Mouse (Mus musculus): ENCODE measurements around the gene Gm3952. TPM values are rescaled to one million over a fixed set of nuclear protein-coding genes. Genes with fewer than 3 reads are reported as not detected.
A peak's percentile ranks its signal among the peaks of the same experiment; 100 is the strongest.

The Gm3952 gene
- not detected for total RNA-seq (2021)

DNA sequence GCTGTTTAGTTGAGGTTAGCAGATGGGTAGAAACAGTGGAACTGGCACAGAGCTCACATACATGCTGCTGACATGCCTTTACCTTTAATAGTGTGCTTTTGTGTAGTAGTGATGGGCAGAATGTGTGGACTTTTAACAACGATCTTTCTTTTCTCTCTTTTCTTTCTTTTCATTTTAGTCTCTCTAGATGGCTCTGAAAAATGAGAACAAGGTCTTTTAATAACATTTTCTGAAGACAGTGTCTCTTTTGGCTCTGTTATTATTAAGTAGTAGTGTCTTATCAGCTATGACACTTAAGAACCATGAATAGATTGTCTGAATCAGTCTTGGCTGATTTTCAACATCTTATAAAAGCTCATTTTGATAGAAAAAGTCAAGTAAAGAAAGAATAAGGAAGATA lies at the start of gene Gm3952:
Gm3952 (minus strand) TSS at position 101 of the 400 bp plus-strand sequence.
- intact Hi-C loops (cut with DNase I) = no loop called here

GRCm38 (mm10) chr8:128843749-128844148 lies 45.3 kb upstream of the Gm3952 start:
- intact Hi-C loops (cut with DNase I) = no loop called here

More for the DNA sequence above, at the start of gene Gm3952:
- DNase-seq = no peak

DNA sequence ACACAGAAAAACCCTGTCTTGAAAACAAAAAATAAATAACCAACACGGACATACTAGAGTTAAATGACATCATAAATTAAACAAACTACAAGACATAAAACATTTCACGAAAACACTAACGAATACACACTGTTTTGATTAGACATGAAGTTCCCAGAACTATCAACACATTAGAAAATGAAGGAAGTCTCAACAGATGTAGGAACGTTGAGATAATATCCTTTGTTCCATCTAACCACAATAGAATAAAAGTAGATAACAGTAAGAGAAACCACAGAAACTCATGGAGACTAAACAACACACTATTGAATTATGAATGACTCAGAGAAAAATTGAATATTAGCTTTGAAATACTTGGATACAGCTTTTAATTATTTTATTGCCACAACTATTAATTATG lies 14.0 kb upstream of the Gm3952 start:
- intact Hi-C loops (cut with DNase I) = no loop called here
- no peak for DNase-seq

More at GRCm38 (mm10) chr8:128843749-128844148, 45.3 kb upstream of the Gm3952 start:
- DNase-seq = no peak

DNA sequence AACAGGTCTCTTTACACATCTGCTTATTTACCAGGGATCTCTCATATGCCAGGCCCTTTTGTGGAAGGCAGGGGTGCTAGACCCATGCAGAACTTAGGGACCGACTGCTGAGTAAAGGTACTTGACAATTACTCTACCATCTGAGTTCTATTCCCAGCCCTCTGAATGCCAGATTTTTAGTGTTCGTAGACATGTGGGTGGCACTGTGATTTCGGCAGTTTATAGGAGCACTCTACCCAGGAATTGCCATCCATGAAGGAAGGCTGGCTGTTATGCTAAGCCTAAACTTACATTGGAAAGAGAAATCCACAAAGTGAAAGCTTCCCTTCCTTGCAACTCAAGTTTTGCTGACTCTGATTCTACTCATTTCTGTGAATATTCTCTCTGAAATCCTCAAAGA lies 62.8 kb downstream of the Gm3952 start:
- intact Hi-C loops (cut with DNase I) = no loop called here
- no peak for DNase-seq

DNA sequence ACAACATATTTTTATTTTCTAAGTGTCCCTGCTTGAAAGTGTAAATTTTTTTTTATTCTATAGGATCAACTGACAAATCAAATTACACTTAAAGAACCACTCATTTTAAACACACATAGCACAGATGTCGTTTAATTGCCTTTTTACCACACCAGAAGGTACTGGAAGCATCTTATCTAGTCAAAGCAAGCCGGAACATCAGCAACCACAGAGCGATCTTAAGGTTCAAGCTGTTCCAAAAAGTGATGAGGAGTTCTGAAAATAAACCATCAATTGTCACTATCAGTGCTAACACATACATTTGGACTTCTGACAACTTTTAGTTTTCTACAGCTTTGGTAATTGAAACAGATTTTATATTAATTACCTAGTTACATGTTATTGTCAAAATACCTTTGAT lies 64.4 kb downstream of the Gm3952 start:
- no peak for DNase-seq
- intact Hi-C loops (cut with DNase I) = no loop called here

DNA sequence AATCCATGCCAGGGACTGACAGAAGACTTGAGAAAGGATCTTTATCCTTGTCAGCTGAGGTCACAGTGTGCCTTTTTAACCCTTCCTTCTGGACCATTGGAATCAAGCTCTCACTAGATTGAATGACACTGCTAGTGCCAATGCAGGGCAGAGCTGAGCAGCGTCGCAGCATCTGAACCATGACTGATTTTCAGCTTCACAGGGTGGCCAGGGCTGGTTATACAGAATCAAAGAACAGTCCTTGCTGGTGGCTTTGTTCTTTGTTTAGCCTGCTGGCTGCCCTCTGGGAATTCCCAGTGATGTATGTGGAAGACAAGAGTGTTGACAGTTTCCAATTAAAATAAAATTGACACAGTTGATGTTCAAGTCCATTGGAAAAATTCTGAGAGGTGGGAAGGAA lies 66.2 kb downstream of the Gm3952 start:
- no peak for DNase-seq
- intact Hi-C loops (cut with DNase I) = no loop called here

- intact Hi-C loops (cut with DNase I) = no loop called here
Measured at GRCm38 (mm10) chr8:128727213-128727612, 71.3 kb downstream of the Gm3952 start.

DNA sequence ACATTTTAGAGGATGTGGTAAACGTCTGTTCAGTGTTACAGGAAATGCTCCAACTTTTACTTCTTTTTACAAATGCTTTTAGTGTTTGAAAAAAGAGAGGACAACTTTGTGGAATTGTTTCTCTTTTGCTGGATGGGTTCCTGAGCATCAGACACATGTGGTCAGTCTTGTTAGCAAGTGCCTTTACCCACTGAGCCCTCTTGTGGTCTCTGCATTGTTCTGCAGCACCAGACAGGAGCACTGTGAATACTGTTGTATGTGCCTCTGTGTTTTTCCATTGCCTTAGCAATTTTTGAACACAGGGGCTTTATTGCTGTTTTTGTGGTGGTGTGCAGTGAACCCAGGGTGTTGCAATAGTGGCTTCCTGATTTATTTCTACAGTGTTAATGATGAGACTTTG lies 73.7 kb downstream of the Gm3952 start:
- intact Hi-C loops (cut with DNase I) = loop anchor here (1.0 kb wide), 1 partner anchor 73 kb away; no protein-coding TSS in a partner anchor
- DNase-seq = peak; percentile 31 to 45

More at GRCm38 (mm10) chr8:128727213-128727612, 71.3 kb downstream of the Gm3952 start:
- DNase-seq = no peak

- intact Hi-C loops (cut with DNase I) = no loop called here
- DNase-seq = no peak
Measured at GRCm38 (mm10) chr8:128716184-128716583, 82.3 kb downstream of the Gm3952 start.

GRCm38 (mm10) chr8:128709261-128709660 lies 89.2 kb downstream of the Gm3952 start:
- intact Hi-C loops (cut with DNase I) = loop anchor here (1.0 to 5.0 kb wide), 3 partner anchors 14 to 147 kb away; no protein-coding TSS in a partner anchor
- peak; percentile 84 to 93 for DNase-seq

DNA sequence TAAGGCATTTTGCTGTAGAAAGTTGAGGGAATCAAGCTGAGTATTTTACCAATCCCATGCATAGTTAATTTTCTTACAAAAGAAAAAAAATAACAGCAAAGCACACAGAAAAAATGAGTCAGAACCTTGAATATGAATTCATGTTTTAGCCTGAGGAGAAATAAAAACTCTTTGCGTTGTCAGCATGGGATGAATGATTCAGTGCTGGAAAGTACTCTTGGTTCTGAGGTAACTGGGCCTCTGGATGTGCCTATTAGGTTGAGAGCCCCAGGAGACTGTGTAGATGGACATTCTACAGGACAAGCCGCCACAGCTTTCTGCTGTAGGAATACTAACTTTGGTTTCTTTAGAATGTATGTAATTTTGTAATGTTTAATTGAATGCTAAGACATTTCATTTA lies 93.7 kb downstream of the Gm3952 start:
- no peak for DNase-seq
- intact Hi-C loops (cut with DNase I) = loop anchor here (5.0 kb wide), 1 partner anchor 143 kb away; no protein-coding TSS in a partner anchor

DNA sequence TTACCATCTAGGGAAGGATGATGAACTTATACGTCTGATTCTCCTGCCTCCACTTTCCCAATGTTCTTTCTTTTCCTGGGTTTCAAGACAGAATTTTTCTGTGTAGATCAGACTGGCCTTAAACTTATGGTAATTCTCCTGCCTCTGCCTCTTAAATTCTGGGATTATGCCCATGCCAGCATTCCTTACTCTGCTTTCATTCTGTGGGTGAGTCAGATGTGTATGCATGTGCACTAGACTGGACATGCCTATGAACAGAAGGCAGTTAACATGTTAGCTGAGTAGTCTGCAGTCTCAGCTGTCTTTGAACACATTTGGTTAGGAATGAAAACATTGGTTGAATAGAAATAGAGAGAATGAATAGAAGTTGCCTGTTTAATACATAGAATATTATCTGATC lies 94.1 kb downstream of the Gm3952 start:
- DNase-seq = no peak
- intact Hi-C loops (cut with DNase I) = no loop called here

DNA sequence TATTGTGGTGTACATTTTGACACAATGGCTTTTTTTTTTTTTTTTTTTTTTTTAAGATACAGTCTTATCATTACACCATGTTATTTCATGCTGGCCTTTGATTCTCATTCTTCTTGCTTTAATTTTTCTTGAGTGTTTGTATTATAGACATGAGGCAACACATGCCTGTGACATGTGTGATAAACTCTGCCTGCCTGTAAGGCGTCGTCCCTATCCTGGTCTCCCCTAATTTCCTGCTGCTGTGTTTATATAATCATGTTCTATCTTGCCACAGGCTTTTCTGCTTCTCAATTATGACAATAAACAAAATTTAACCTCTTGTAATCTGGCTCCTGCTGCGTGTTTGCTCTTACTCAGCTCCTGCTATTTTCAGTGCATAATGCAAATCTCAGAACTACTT lies 100.5 kb downstream of the Gm3952 start:
- intact Hi-C loops (cut with DNase I) = no loop called here
- no peak for DNase-seq

- DNase-seq = no peak
- intact Hi-C loops (cut with DNase I) = no loop called here
Measured at GRCm38 (mm10) chr8:128696701-128697397, 101.6 kb downstream of the Gm3952 start.

Other genes with a start within 250 kb of the Gm3952 start
- gene Itgb1, start 113.0 kb downstream of the Gm3952 start, total RNA-seq (2021) = 100 to 1,000 TPM; 605 to 612 TPM